Mouse (Mus musculus): Measurements from ENCODE around the gene 1700067P10Rik.

The 1700067P10Rik gene

DNA sequence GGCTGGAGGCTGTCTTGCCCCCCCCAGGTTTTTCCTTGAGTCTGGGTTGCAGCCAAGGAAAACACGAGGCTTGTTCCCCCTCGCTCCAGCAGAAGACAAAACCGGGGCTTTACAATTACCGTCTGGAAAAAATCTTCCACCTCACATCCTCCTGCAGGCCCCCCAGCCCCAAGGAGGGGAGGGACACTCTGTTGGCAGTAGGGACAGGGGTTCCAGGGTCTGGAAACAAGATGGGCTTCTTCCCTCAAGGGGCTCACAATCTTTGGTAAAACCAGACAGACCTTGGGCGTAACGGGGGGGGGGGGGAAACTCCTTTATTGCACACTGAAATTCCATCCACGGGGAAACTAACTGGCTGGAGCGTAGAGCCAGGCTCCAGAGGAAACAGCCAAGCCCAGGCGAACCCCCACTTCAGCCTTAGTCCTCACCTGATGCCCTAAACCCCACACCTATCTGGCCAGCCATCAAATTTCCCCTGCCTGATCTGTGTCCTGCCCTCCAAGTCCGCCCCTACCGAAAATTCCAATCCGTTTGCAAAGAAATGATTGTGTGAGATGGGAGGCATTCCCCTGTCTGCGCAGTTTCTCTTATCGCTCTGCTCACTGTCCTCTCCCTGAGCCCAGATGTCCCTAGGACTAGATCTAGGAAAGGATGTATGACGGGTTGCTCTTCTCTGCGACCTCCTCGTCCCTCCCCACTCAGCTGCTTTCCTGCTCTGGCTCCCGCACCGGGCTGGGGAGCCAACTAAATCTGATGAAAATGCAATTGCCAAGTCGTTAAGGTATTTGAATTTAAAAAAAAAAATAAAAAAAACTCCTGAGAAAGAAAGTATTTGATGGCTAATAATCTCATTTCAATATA, 5.9 kb downstream of the 1700067P10Rik start:
- ATAC-seq (ENCODE audit: insufficient number of reproducible peaks, low FRiP score, low TSS enrichment), result no peak

GRCm38 (mm10) chr17:48095718-48096121, 6.6 kb downstream of the 1700067P10Rik start:
- no peak for ATAC-seq (ENCODE audit: insufficient number of reproducible peaks, low FRiP score, low TSS enrichment)

- ATAC-seq (ENCODE audit: insufficient number of reproducible peaks, low FRiP score, low TSS enrichment), result no peak
Observed at GRCm38 (mm10) chr17:48096321-48096720, 7.2 kb downstream of the 1700067P10Rik start.

GRCm38 (mm10) chr17:48097011-48097742, 8.1 kb downstream of the 1700067P10Rik start:
- ATAC-seq (ENCODE audit: insufficient number of reproducible peaks, low FRiP score, low TSS enrichment), result no peak

- no peak for ATAC-seq (ENCODE audit: insufficient number of reproducible peaks, low FRiP score, low TSS enrichment)
Observed at GRCm38 (mm10) chr17:48097743-48098527, 8.8 kb downstream of the 1700067P10Rik start.

GRCm38 (mm10) chr17:48098528-48098890, 9.4 kb downstream of the 1700067P10Rik start:
- no peak for ATAC-seq (ENCODE audit: insufficient number of reproducible peaks, low FRiP score, low TSS enrichment)

- no peak for ATAC-seq (ENCODE audit: insufficient number of reproducible peaks, low FRiP score, low TSS enrichment)
Observed at GRCm38 (mm10) chr17:48099312-48099711, 10.2 kb downstream of the 1700067P10Rik start.

DNA sequence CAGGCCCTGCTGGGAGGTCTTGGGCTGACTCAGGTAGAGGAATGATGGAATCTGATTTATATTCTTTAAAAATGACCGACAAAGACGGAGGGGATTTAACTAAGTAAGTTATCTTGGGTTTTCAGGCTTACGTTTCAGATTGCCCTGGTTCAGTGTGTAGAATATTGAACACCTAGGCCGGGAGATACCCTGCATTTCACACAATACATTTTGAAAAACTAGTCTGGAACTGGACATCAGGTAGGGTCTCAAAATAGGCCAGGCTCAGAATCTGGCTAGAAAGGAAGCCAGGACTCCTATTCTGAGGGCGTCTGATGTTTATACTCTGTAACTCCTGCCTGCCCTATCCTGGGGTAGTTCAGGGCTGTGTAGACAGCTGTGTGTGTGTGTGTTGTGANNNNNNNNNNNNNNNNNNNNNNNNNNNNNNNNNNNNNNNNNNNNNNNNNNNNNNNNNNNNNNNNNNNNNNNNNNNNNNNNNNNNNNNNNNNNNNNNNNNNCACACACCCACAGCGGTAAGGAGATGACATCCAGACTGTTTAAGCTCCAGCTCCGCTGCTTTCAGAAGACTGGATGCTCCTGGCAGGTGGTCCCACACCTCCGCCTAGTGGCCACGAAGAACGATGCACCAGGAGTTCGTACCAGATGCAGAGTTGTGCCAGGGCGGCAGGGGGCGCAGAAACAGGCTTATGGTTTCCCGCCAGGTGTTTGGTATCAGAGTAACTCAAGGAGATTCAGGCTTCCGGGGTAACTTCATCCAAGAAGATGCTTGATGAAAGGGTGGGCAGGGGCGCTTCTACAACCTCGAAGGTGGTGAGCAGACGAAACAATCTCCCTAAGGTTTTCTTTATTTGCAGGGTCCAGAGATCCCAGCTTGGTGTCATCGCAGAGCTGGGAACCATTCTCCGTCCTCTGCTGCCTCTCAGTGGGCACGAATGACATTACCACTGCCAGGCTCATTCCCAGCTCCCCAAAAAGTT, 11.6 kb downstream of the 1700067P10Rik start:
- peak; percentile 72; the same call in 1 of the 2 replicates for ATAC-seq (ENCODE audit: insufficient number of reproducible peaks, low FRiP score, low TSS enrichment)

GRCm38 (mm10) chr17:48107333-48107732, 18.2 kb downstream of the 1700067P10Rik start:
- no peak for ATAC-seq (ENCODE audit: insufficient number of reproducible peaks, low FRiP score, low TSS enrichment)

DNA sequence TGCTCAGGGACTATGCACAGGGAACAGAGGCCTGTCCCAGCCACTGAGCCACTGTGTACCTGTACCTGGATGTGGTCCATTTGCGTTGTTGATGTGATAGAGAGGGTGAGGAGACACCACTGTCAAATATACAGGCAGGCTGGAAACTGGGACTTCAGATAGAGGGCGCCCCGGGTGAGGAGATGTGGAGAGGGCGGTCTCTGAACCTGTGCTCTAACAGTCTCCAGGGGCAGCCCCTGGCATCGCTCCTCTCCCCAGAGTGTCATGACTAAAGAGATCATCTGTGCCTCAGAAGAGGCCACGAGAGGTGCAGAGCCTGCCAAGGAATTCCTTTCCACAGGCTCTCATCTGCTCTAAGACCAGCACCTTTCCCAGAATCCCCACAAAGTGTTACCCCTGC, 18.7 kb downstream of the 1700067P10Rik start:
- ATAC-seq (ENCODE audit: insufficient number of reproducible peaks, low FRiP score, low TSS enrichment), result no peak

DNA sequence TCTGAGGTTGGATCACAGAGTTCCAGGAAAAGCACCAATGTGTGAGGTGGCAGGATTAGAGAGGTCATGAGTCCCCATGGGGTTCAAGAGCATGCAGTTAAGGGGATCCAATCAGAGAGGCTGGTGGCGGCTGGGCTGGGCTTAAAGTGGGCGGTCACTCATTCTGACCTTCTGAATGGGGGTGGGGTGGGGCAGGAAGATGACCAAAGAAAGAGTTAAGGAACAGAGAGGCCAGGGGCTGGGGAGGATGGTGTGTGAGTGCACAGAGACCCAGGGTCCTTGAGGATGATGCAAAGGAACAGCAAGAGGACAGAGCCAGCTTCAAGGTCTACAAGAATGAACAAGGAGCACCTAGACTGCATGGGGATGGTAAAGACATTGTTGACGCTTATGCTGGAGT, 19.4 kb downstream of the 1700067P10Rik start:
- ATAC-seq (ENCODE audit: insufficient number of reproducible peaks, low FRiP score, low TSS enrichment), result no peak

DNA sequence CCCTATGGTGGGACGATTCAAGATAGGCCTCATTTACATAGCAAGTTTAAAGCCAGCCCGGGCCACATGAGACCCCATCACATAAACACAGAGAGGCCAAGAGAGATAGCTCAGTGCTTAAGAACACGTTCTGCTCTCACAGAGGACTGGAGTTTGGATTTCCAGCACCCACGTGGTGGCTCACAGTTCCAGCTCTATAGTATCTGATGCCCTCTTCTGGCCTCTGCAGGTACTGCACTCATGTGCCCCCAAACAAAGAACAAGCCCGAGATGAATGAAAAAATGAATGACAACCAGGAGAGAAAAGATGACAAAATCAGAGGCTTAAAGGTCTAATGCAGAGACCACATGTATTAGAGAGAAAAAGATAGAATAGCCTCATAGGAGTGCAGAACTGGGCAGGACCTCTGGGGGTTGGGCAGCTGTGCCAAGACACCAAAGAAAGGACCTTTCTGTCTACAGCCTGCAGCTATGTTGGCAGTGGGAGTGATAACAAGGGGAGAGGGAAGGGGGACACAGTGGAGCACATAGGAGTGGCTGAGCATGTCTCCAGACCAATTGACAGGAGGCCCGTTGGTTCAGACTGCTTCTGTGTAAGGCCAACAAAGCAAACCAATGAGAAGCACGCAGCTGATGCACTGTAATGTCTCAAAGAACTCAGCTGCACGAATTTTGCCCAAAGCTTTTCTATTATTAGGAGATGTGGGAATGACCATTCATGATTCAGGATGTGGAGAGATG, 21.6 kb downstream of the 1700067P10Rik start:
- ATAC-seq (ENCODE audit: insufficient number of reproducible peaks, low FRiP score, low TSS enrichment), result no peak

GRCm38 (mm10) chr17:48118570-48118969, 29.5 kb downstream of the 1700067P10Rik start:
- ATAC-seq (ENCODE audit: insufficient number of reproducible peaks, low FRiP score, low TSS enrichment), result no peak

- ATAC-seq (ENCODE audit: insufficient number of reproducible peaks, low FRiP score, low TSS enrichment), result peak; percentile 52
Observed at GRCm38 (mm10) chr17:48119656-48120055, 30.5 kb downstream of the 1700067P10Rik start.

DNA sequence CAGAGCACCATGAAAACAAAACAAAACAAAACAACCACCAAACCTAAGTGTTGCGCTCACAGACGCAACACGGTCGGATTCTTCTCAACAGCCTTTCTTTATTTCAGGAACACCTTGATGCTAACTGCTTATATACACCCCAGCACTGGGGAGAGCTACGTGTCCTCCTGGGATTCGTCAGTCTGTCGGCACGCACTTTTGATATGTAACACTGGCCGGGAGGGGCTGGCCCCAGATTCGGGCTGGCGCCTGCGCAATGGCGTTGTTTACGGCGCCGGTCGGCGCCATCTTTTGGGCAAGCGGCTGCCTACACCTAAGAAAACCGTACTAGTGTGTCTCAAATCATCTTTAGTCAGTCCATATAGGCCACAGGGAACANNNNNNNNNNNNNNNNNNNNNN, 31.3 kb downstream of the 1700067P10Rik start:
- ATAC-seq (ENCODE audit: insufficient number of reproducible peaks, low FRiP score, low TSS enrichment), result no peak

DNA sequence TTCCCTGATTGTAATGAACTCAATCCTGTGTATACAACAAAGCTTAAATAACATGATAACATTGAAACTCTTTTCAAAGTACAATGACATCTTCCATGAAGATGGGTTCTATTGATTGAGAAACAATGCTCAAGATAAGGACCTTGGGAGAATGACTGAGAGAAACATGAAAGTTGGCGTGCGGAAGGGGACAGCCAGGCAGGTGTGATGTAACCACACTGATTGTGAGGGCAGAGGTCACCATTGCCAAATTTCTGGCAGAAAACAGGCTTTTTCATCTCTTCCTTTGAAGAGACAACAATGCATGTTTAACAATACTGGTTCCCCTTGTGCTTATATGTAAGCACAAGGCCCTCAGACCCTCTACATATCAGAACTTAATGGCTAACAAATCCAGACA, 43.7 kb downstream of the 1700067P10Rik start:
- ATAC-seq (ENCODE audit: insufficient number of reproducible peaks, low FRiP score, low TSS enrichment), result no peak

Data from cerebellum, adult (tissue).